Mouse (Mus musculus): Measurements from ENCODE around the gene Fcgr4. TPM values are rescaled to one million over a fixed set of nuclear protein-coding genes. Genes with fewer than 3 reads are reported as not detected.

The Fcgr4 gene
- total and polyA plus RNA-seq, 3 experiments: 1.6 to 6.9 (median 5.1) TPM

Small RNA genes lying within 50 kb of the gene (microRNA-seq; reads per million reads assigned to microRNA genes)
- gene Gm27552 (0 reads per million in 2 experiments), gene Mir6546 (0 to 0.41 reads per million in 2 experiments)

Other genes with a start within 250 kb of the Fcgr4 start
- gene Atf6, start 151.1 kb upstream of the Fcgr4 start, total RNA-seq (2021): 10 to 100 TPM; 33.3 to 33.5 TPM
- gene Atf6, start 151.1 kb upstream of the Fcgr4 start, polyA plus RNA-seq (2012; rRNA removed): 8.1 and 11.8 TPM in 2 replicates
- under 1 TPM; 0.62 to 0.72 TPM for gene Gm26620, start 133.9 kb upstream of the Fcgr4 start, total RNA-seq (2021)
- 4.5 and 5.1 TPM in 2 replicates for gene Gm26620, start 133.9 kb upstream of the Fcgr4 start, polyA plus RNA-seq (2012; rRNA removed)
- 10 to 100 TPM; 12.9 to 20.6 TPM for gene Dusp12, start 133.4 kb upstream of the Fcgr4 start, total RNA-seq (2021)
- 12.4 and 13.5 TPM in 2 replicates for gene Dusp12, start 133.4 kb upstream of the Fcgr4 start, polyA plus RNA-seq (2012; rRNA removed)
- gene Fcrlb, start 106.0 kb upstream of the Fcgr4 start, total RNA-seq (2021): not detected
- gene Fcrlb, start 106.0 kb upstream of the Fcgr4 start, polyA plus RNA-seq (2012; rRNA removed): 0.54 and 0.76 TPM in 2 replicates
- gene Fcrla, start 91.3 kb upstream of the Fcgr4 start, total RNA-seq (2021): under 1 TPM in 1 of 2 experiments, not detected in 1; 0.97 TPM
- 0.52 and 1.2 TPM in 2 replicates for gene Fcrla, start 91.3 kb upstream of the Fcgr4 start, polyA plus RNA-seq (2012; rRNA removed)
- 1 to 10 TPM; 7.6 to 8.3 TPM for gene Fcgr2b, start 42.4 kb upstream of the Fcgr4 start, total RNA-seq (2021)
- 4.0 and 4.2 TPM in 2 replicates for gene Fcgr2b, start 42.4 kb upstream of the Fcgr4 start, polyA plus RNA-seq (2012; rRNA removed)
- 10 to 100 TPM; 16.4 to 17.7 TPM for gene Fcgr3, start 46.0 kb downstream of the Fcgr4 start, total RNA-seq (2021)
- 5.4 and 5.5 TPM in 2 replicates for gene Fcgr3, start 46.0 kb downstream of the Fcgr4 start, polyA plus RNA-seq (2012; rRNA removed)
- 1 to 10 TPM; 2.7 to 3.1 TPM for gene Cfap126, start 95.0 kb downstream of the Fcgr4 start, total RNA-seq (2021)
- gene Cfap126, start 95.0 kb downstream of the Fcgr4 start, polyA plus RNA-seq (2012; rRNA removed): 2.2 and 3.1 TPM in 2 replicates
- gene Sdhc, start 131.7 kb downstream of the Fcgr4 start, total RNA-seq (2021): 100 to 1,000 TPM; 415 to 526 TPM
- gene Sdhc, start 131.7 kb downstream of the Fcgr4 start, polyA plus RNA-seq (2012; rRNA removed): 125 and 156 TPM in 2 replicates
- 1 to 10 TPM in 1 of 2 experiments, under 1 TPM in 1; 0.49 to 1.5 TPM for gene Mpz, start 131.8 kb downstream of the Fcgr4 start, total RNA-seq (2021)
- 1.7 and 5.1 TPM in 2 replicates for gene Mpz, start 131.8 kb downstream of the Fcgr4 start, polyA plus RNA-seq (2012; rRNA removed)
- gene Pcp4l1, start 177.3 kb downstream of the Fcgr4 start, total RNA-seq (2021): 10 to 100 TPM; 42.6 to 54.7 TPM
- 68.9 and 73.5 TPM in 2 replicates for gene Pcp4l1, start 177.3 kb downstream of the Fcgr4 start, polyA plus RNA-seq (2012; rRNA removed)
- gene Nr1i3, start 195.1 kb downstream of the Fcgr4 start, total RNA-seq (2021): under 1 TPM in 1 of 2 experiments, not detected in 1; 0.40 TPM
- not detected in 2 replicates for gene Nr1i3, start 195.1 kb downstream of the Fcgr4 start, polyA plus RNA-seq (2012; rRNA removed)
- gene Tomm40l, start 203.6 kb downstream of the Fcgr4 start, total RNA-seq (2021): 10 to 100 TPM; 34.4 to 63.1 TPM
- 37.2 and 45.3 TPM in 2 replicates for gene Tomm40l, start 203.6 kb downstream of the Fcgr4 start, polyA plus RNA-seq (2012; rRNA removed)
- gene Apoa2, start 206.1 kb downstream of the Fcgr4 start, total RNA-seq (2021): 10 to 100 TPM in 1 of 2 experiments, 1 to 10 TPM in 1; 4.5 to 48.6 TPM
- 7.8 TPM in 1 of 2 replicates, not detected in the other for gene Apoa2, start 206.1 kb downstream of the Fcgr4 start, polyA plus RNA-seq (2012; rRNA removed)
- 10 to 100 TPM; 22.9 to 31.2 TPM for gene Fcer1g, start 215.4 kb downstream of the Fcgr4 start, total RNA-seq (2021)
- 56.0 and 66.2 TPM in 2 replicates for gene Fcer1g, start 215.4 kb downstream of the Fcgr4 start, polyA plus RNA-seq (2012; rRNA removed)
- 1 to 10 TPM; 1.1 to 1.3 TPM for gene Adamts4, start 231.5 kb downstream of the Fcgr4 start, total RNA-seq (2021)
- gene Adamts4, start 231.5 kb downstream of the Fcgr4 start, polyA plus RNA-seq (2012; rRNA removed): 1.7 and 2.8 TPM in 2 replicates
- 100 to 1,000 TPM; 558 to 829 TPM for gene Ndufs2, start 232.5 kb downstream of the Fcgr4 start, total RNA-seq (2021)
- 210 and 224 TPM in 2 replicates for gene Ndufs2, start 232.5 kb downstream of the Fcgr4 start, polyA plus RNA-seq (2012; rRNA removed)